Mouse (Mus musculus): ENCODE measurements around the gene Tnni2. TPM values are rescaled to one million over a fixed set of nuclear protein-coding genes. Genes with fewer than 3 reads are reported as not detected.

Gene Tnni2
- polyA plus RNA-seq, 1 experiment from 2014 or later = 2.4 TPM

- H3K27me3 ChIP-seq (replicated peaks; ENCODE audit: control insufficient read depth, insufficient read depth, low read length) = no peaks in the 10 kb centered on the region
- H3K9me3 ChIP-seq (ENCODE audit: control insufficient read depth) = no peaks in the 10 kb centered on the region
- TF ChIP-seq CTCF (IDR thresholded peaks at IDR 0.05; ENCODE audit: low read depth) = no peak
- no peak overlapping the region for H3K27ac ChIP-seq (ENCODE audit: low read depth, low read length)
- H3K4me2 ChIP-seq (replicated peaks; ENCODE audit: low read depth) = no peak overlapping the region
- no peak for ATAC-seq
- H3K4me3 ChIP-seq (ENCODE audit: low read depth, low read length) = no peak overlapping the region
- H3K4me1 ChIP-seq (replicated peaks; ENCODE audit: control insufficient read depth, insufficient read depth, low read length) = no peaks in the 10 kb centered on the region
- no peaks in the 10 kb centered on the region for H3K36me3 ChIP-seq (ENCODE audit: control insufficient read depth, insufficient read depth)
- 88% methylated on average over 7 of the region's 7 CpGs for WGBS
- no peak overlapping the region for H3K9ac ChIP-seq (ENCODE audit: low read depth, low read length)
These were observed 1.4 kb downstream of the Tnni2 start for GRCm38 (mm10) chr7:142442908-142443420.

GRCm38 (mm10) chr7:142443474-142443873, 1.9 kb downstream of the Tnni2 start:
- no peaks in the 10 kb centered on the region for H3K36me3 ChIP-seq (ENCODE audit: control insufficient read depth, insufficient read depth)
- H3K9ac ChIP-seq (ENCODE audit: low read depth, low read length) = no peak overlapping the region
- H3K4me2 ChIP-seq (replicated peaks; ENCODE audit: low read depth) = no peak overlapping the region
- H3K4me3 ChIP-seq (ENCODE audit: low read depth, low read length) = no peak overlapping the region
- H3K27me3 ChIP-seq (replicated peaks; ENCODE audit: control insufficient read depth, insufficient read depth, low read length) = no peaks in the 10 kb centered on the region
- TF ChIP-seq CTCF (IDR thresholded peaks at IDR 0.05; ENCODE audit: low read depth) = no peak
- H3K27ac ChIP-seq (ENCODE audit: low read depth, low read length) = no peak overlapping the region
- H3K4me1 ChIP-seq (replicated peaks; ENCODE audit: control insufficient read depth, insufficient read depth, low read length) = no peaks in the 10 kb centered on the region
- no peak for ATAC-seq
- WGBS = 82% methylated on average over 5 of the region's 5 CpGs
- no peaks in the 10 kb centered on the region for H3K9me3 ChIP-seq (ENCODE audit: control insufficient read depth)

DNA sequence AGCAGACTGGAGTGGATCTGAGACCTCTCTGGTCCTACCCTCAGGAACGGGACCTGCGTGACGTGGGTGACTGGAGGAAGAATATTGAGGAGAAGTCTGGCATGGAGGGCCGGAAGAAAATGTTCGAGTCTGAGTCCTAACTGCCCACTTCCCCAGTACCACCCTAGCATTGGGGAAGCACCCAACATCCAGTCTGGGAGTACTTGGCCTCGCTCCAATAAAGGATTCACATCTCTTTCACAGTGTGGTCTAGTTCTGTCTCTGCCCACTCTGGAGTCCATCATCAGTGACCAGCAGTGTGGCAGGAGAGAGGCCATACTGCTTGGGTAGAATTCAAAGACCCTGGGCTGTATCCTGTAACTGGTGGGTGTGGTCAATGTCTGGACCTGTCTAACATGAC, 2.6 kb downstream of the Tnni2 start:
- no peak overlapping the region for H3K9ac ChIP-seq (ENCODE audit: low read depth, low read length)
- H3K4me1 ChIP-seq (replicated peaks; ENCODE audit: control insufficient read depth, insufficient read depth, low read length) = no peaks in the 10 kb centered on the region
- H3K4me2 ChIP-seq (replicated peaks; ENCODE audit: low read depth) = no peak overlapping the region
- TF ChIP-seq CTCF (IDR thresholded peaks at IDR 0.05; ENCODE audit: low read depth) = no peak
- no peak overlapping the region for H3K4me3 ChIP-seq (ENCODE audit: low read depth, low read length)
- 94% methylated on average over 6 of the region's 6 CpGs for WGBS
- no peak overlapping the region for H3K27ac ChIP-seq (ENCODE audit: low read depth, low read length)
- no peak for ATAC-seq
- no peaks in the 10 kb centered on the region for H3K27me3 ChIP-seq (replicated peaks; ENCODE audit: control insufficient read depth, insufficient read depth, low read length)
- no peaks in the 10 kb centered on the region for H3K9me3 ChIP-seq (ENCODE audit: control insufficient read depth)
- H3K36me3 ChIP-seq (ENCODE audit: control insufficient read depth, insufficient read depth) = no peaks in the 10 kb centered on the region

DNA sequence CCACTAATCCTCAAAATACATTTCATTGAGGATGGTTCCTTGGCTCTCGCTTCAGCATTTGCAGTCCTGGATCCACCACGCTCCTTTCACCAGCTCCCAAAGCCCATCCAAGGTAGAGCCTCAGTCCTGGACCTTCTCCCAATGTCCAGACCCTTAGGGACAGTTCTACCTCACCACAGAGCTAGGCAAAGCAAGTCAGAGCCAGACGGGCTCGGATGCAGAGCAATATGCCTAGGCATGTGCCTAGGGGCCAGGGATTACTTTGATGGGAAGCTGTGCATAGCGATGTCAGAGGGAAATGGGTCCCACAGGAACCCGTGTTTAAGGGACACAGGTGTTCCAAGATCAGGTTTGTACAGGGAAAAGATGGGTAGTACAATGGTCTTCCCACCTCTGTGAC, 3.7 kb downstream of the Tnni2 start:
- 92% methylated on average over 6 of the region's 6 CpGs for WGBS

GRCm38 (mm10) chr7:142446264-142446663, 4.7 kb downstream of the Tnni2 start:
- ATAC-seq = no peak
- H3K4me2 ChIP-seq (replicated peaks; ENCODE audit: low read depth) = no peak overlapping the region
- no peak for TF ChIP-seq CTCF (IDR thresholded peaks at IDR 0.05; ENCODE audit: low read depth)
- H3K4me3 ChIP-seq (ENCODE audit: low read depth, low read length) = no peak overlapping the region
- H3K27ac ChIP-seq (ENCODE audit: low read depth, low read length) = no peak overlapping the region
- WGBS = 90% methylated on average over 4 of the region's 4 CpGs
- H3K9me3 ChIP-seq (ENCODE audit: control insufficient read depth) = no peaks in the 10 kb centered on the region
- H3K27me3 ChIP-seq (replicated peaks; ENCODE audit: control insufficient read depth, insufficient read depth, low read length) = no peaks in the 10 kb centered on the region
- H3K9ac ChIP-seq (ENCODE audit: low read depth, low read length) = no peak overlapping the region
- no peaks in the 10 kb centered on the region for H3K36me3 ChIP-seq (ENCODE audit: control insufficient read depth, insufficient read depth)
- no peaks in the 10 kb centered on the region for H3K4me1 ChIP-seq (replicated peaks; ENCODE audit: control insufficient read depth, insufficient read depth, low read length)

More for the DNA sequence above, 3.7 kb downstream of the Tnni2 start:
- Histone ChIP-seq H3K9me3 (ENCODE audit: control insufficient read depth) (no peaks in the 10 kb centered on the region), H3K9ac (ENCODE audit: low read depth, low read length) (no peak overlapping the region), H3K36me3 (ENCODE audit: control insufficient read depth, insufficient read depth) (no peaks in the 10 kb centered on the region), H3K27me3 (replicated peaks; ENCODE audit: control insufficient read depth, insufficient read depth, low read length) (no peaks in the 10 kb centered on the region), H3K4me1 (replicated peaks; ENCODE audit: control insufficient read depth, insufficient read depth, low read length) (no peaks in the 10 kb centered on the region), H3K4me2 (replicated peaks; ENCODE audit: low read depth) (no peak overlapping the region), H3K27ac (ENCODE audit: low read depth, low read length) (no peak overlapping the region), H3K4me3 (ENCODE audit: low read depth, low read length) (no peak overlapping the region)
- no peak for TF ChIP-seq CTCF (IDR thresholded peaks at IDR 0.05; ENCODE audit: low read depth)
- ATAC-seq = no peak

GRCm38 (mm10) chr7:142449038-142449617, 7.5 kb downstream of the Tnni2 start:
- 78% methylated on average over 6 of the region's 6 CpGs for WGBS
- no peak overlapping the region for H3K27ac ChIP-seq (ENCODE audit: low read depth, low read length)

More at GRCm38 (mm10) chr7:142449038-142449617, 7.5 kb downstream of the Tnni2 start:
- TF ChIP-seq CTCF (IDR thresholded peaks at IDR 0.05; ENCODE audit: low read depth) = no peak
- Histone ChIP-seq H3K4me1 (replicated peaks; ENCODE audit: control insufficient read depth, insufficient read depth, low read length) (no peaks in the 10 kb centered on the region), H3K9me3 (ENCODE audit: control insufficient read depth) (no peaks in the 10 kb centered on the region), H3K9ac (ENCODE audit: low read depth, low read length) (no peak overlapping the region), H3K4me3 (ENCODE audit: low read depth, low read length) (no peak overlapping the region), H3K27me3 (replicated peaks; ENCODE audit: control insufficient read depth, insufficient read depth, low read length) (no peaks in the 10 kb centered on the region), H3K36me3 (ENCODE audit: control insufficient read depth, insufficient read depth) (no peaks in the 10 kb centered on the region), H3K4me2 (replicated peaks; ENCODE audit: low read depth) (no peak overlapping the region)
- no peak for ATAC-seq
